Mouse (Mus musculus) hindbrain, embryonic 12.5 days (tissue): ENCODE results near the gene Avil. TPM values are rescaled to one million over a fixed set of nuclear protein-coding genes. Genes with fewer than 3 reads are reported as not detected.
"Not testable (repeated sequence)": the region's sequence is repeated elsewhere in the genome, so short reads cannot be mapped to it uniquely, and the experiment has no call there.

Experiments used
- ATAC-seq: fragments of 200-750 bp; cut with Nextera tagmentation; 2 replicates; pipeline ENCODE4 v1.8.0; 2017; ENCODE audit warnings: moderate TSS enrichment; ENCODE audit not compliant: low FRiP score
- H3K27ac ChIP-seq: fragments of 300-500 bp; sonication (generic); 2 replicates; pipeline ENCODE4 v1.5.1; 2016; ENCODE audit warnings: mild to moderate bottlenecking
- H3K27me3 ChIP-seq: fragments of 300-500 bp; sonication (generic); 2 replicates; pipeline ENCODE4 v1.6.1; 2016; ENCODE audit warnings: mild to moderate bottlenecking
- H3K36me3 ChIP-seq: fragments of 300-500 bp; sonication (generic); 2 replicates; pipeline ENCODE4 v1.6.1; 2016; ENCODE audit warnings: mild to moderate bottlenecking
- H3K4me1 ChIP-seq: fragments of 300-500 bp; sonication (generic); 2 replicates; pipeline ENCODE4 v1.6.1; 2016
- H3K4me2 ChIP-seq: fragments of 300-500 bp; sonication (generic); replicated peaks from 2 replicates; pipeline ENCODE4 v1.6.1; 2016; ENCODE audit warnings: mild to moderate bottlenecking
- H3K4me3 ChIP-seq: fragments of 300-500 bp; sonication (generic); 2 replicates; pipeline ENCODE4 v1.5.1; 2016; ENCODE audit warnings: mild to moderate bottlenecking
- H3K9ac ChIP-seq: fragments of 300-500 bp; sonication (generic); 2 replicates; pipeline ENCODE4 v1.6.1; 2016; ENCODE audit warnings: mild to moderate bottlenecking, moderate library complexity
- H3K9me3 ChIP-seq: fragments of 300-500 bp; sonication (generic); replicated peaks from 2 replicates; pipeline ENCODE4 v1.6.1; 2016; ENCODE audit warnings: mild to moderate bottlenecking
- WGBS: fragments of 180-500 bp; shearing (Covaris S2); methylation state at CpG from one replicate; pipeline ENCODE4 v1.1.7; 2016; 5-methylcytosine and 5-hydroxymethylcytosine counted together
- polyA plus RNA-seq: library from polyadenylated mRNA; unstranded; fragments of >200 nt; fragmentation: Nextera tagmentation; extraction: Ambion mirVana; gene quantifications from 2 replicates; pipeline ENCODE4 v1.2.1, GENCODE M21; 2016

Gene Avil
- polyA plus RNA-seq, 1 experiment from 2014 or later: 1.6 TPM

GRCm38 (mm10) chr10:127058161-127058560, 57.7 kb downstream of the Avil start:
- 2% methylated on average over 9 of the region's 9 CpGs for WGBS
- Histone ChIP-seq H3K36me3 (peaks cover 36% of the 10 kb centered on the region), H3K4me1 (peaks cover 37% of the 10 kb centered on the region), H3K27me3 (0 out of 2 replicates have a peak, but pooled peaks cover 6% of the 10 kb centered on the region), H3K9me3 (no peaks in the 10 kb centered on the region), H3K4me2 (peak overlapping the region; percentile 94), H3K9ac (peak overlapping the region; percentile 99), H3K27ac (0 out of 2 replicates have a peak overlapping the region, but pooled peaks have one; percentile 97), H3K4me3 (peak overlapping the region; percentile 94)
- 0 out of 2 replicates have a peak, but pooled peaks have one; percentile 3 for ATAC-seq

- peaks cover 37% of the 10 kb centered on the region for H3K4me1 ChIP-seq
- H3K4me2 ChIP-seq: peak overlapping the region; percentile 94
- H3K4me3 ChIP-seq: peak overlapping the region; percentile 94
- WGBS: 6% methylated on average over 8 of the region's 8 CpGs
- H3K27me3 ChIP-seq: 0 out of 2 replicates have a peak, but pooled peaks cover 6% of the 10 kb centered on the region
- H3K9me3 ChIP-seq: no peaks in the 10 kb centered on the region
- ATAC-seq: no peak
- peak overlapping the region; percentile 97 for H3K27ac ChIP-seq
- H3K9ac ChIP-seq: peak overlapping the region; percentile 99
- H3K36me3 ChIP-seq: peaks cover 31% of the 10 kb centered on the region
These were observed 58.2 kb downstream of the Avil start for GRCm38 (mm10) chr10:127058708-127059107.

- Histone ChIP-seq H3K9me3 (no peaks in the 10 kb centered on the region), H3K4me3 (peak overlapping the region; percentile 94), H3K4me2 (peak overlapping the region; percentile 94), H3K36me3 (peaks cover 29% of the 10 kb centered on the region), H3K4me1 (peaks cover 37% of the 10 kb centered on the region), H3K27ac (peak overlapping the region; percentile 97), H3K9ac (peak overlapping the region; percentile 99), H3K27me3 (0 out of 2 replicates have a peak, but pooled peaks cover 6% of the 10 kb centered on the region)
- WGBS: under 1% methylated on average over 47 of the region's 92 CpGs
- no peak for ATAC-seq
These were observed 58.9 kb downstream of the Avil start for GRCm38 (mm10) chr10:127059174-127059967.

- H3K9me3 ChIP-seq: no peaks in the 10 kb centered on the region
- H3K9ac ChIP-seq: peak within 1 kb of the TSS; percentile 99
- H3K4me3 ChIP-seq: peak within 1 kb of the TSS; percentile 94
- peaks cover 27% of the 10 kb centered on the region for H3K36me3 ChIP-seq
- H3K27ac ChIP-seq: peak within 1 kb of the TSS; percentile 97
- H3K4me2 ChIP-seq: peak within 1 kb of the TSS; percentile 94
- peak; percentile 30 for ATAC-seq
- H3K27me3 ChIP-seq: 0 out of 2 replicates have a peak, but pooled peaks cover 6% of the 10 kb centered on the region
- peaks cover 46% of the 10 kb centered on the region for H3K4me1 ChIP-seq
- WGBS: under 1% methylated on average over 54 of the region's 72 CpGs
These were observed 59.7 kb downstream of the Avil start, which contains the start of gene March9 for GRCm38 (mm10) chr10:127059968-127060916. March9 (minus strand) TSS chr10:127060184.

- Histone ChIP-seq H3K36me3 (peaks cover 28% of the 10 kb centered on the region), H3K4me2 (peak overlapping the region; percentile 94), H3K4me1 (peaks cover 48% of the 10 kb centered on the region), H3K27me3 (0 out of 2 replicates have a peak, but pooled peaks cover 6% of the 10 kb centered on the region), H3K9me3 (no peaks in the 10 kb centered on the region), H3K9ac (peak overlapping the region; percentile 99), H3K4me3 (peak overlapping the region; percentile 94), H3K27ac (peak overlapping the region; percentile 97)
- WGBS: 39% methylated on average over 5 of the region's 5 CpGs
- ATAC-seq: no peak
These were observed 60.6 kb downstream of the Avil start for GRCm38 (mm10) chr10:127061085-127061484.

- Histone ChIP-seq H3K27ac (peak overlapping the region; percentile 97), H3K36me3 (peaks cover 28% of the 10 kb centered on the region), H3K4me1 (peaks cover 47% of the 10 kb centered on the region), H3K27me3 (0 out of 2 replicates have a peak, but pooled peaks cover 4% of the 10 kb centered on the region), H3K9me3 (no peaks in the 10 kb centered on the region), H3K9ac (no peak overlapping the region), H3K4me3 (peak overlapping the region; percentile 94; the same call in 1 of the 2 replicates), H3K4me2 (peak overlapping the region; percentile 94)
- 73% methylated on average over 2 of the region's 2 CpGs for WGBS
- no peak for ATAC-seq
These were observed 61.0 kb downstream of the Avil start for GRCm38 (mm10) chr10:127061513-127061912.

- H3K36me3 ChIP-seq: peaks cover 30% of the 10 kb centered on the region
- H3K27ac ChIP-seq, H3K9ac ChIP-seq, H3K4me2 ChIP-seq, H3K27me3 ChIP-seq, ATAC-seq, H3K4me3 ChIP-seq, H3K9me3 ChIP-seq: not testable (repeated sequence)
- H3K4me1 ChIP-seq: peaks cover 51% of the 10 kb centered on the region
- WGBS: 89% methylated on average over 4 of the region's 4 CpGs
These were observed 61.6 kb downstream of the Avil start for GRCm38 (mm10) chr10:127062101-127062500.

- no peak for ATAC-seq
- peaks cover 30% of the 10 kb centered on the region for H3K36me3 ChIP-seq
- H3K9ac ChIP-seq: no peak overlapping the region
- H3K9me3 ChIP-seq: no peaks in the 10 kb centered on the region
- 81% methylated on average over 5 of the region's 5 CpGs for WGBS
- H3K27me3 ChIP-seq: 0 out of 2 replicates have a peak, but pooled peaks cover 4% of the 10 kb centered on the region
- no peak overlapping the region for H3K4me3 ChIP-seq
- peak overlapping the region; percentile 72; the same call in 1 of the 2 replicates for H3K27ac ChIP-seq
- no peak overlapping the region for H3K4me2 ChIP-seq
- peaks cover 51% of the 10 kb centered on the region for H3K4me1 ChIP-seq
These were observed 62.0 kb downstream of the Avil start for GRCm38 (mm10) chr10:127062503-127062902.

GRCm38 (mm10) chr10:127063239-127063872, 62.8 kb downstream of the Avil start, which contains the start of gene Cdk4:
Cdk4 (plus strand) TSS chr10:127063534.
- H3K4me2 ChIP-seq: peak within 1 kb of the TSS; percentile 86
- WGBS: under 1% methylated on average over 45 of the region's 46 CpGs
- peak within 1 kb of the TSS; percentile 95 for H3K9ac ChIP-seq

GRCm38 (mm10) chr10:127063913-127064870, 63.7 kb downstream of the Avil start:
- Histone ChIP-seq H3K4me1 (peaks cover 52% of the 10 kb centered on the region), H3K9ac (peak overlapping the region; percentile 95), H3K4me3 (peak overlapping the region; percentile 85), H3K27ac (peak overlapping the region; percentile 87), H3K9me3 (no peaks in the 10 kb centered on the region), H3K4me2 (peak overlapping the region; percentile 86), H3K27me3 (0 out of 2 replicates have a peak, but pooled peaks cover under 1% of the 10 kb centered on the region), H3K36me3 (peaks cover 37% of the 10 kb centered on the region)
- ATAC-seq: no peak; the same call in 1 of the 2 replicates
- WGBS: 15% methylated on average over 37 of the region's 37 CpGs

More at GRCm38 (mm10) chr10:127063239-127063872, 62.8 kb downstream of the Avil start, which contains the start of gene Cdk4:
- Histone ChIP-seq H3K4me1 (peaks cover 51% of the 10 kb centered on the region), H3K27ac (peak within 1 kb of the TSS; percentile 87), H3K36me3 (peaks cover 36% of the 10 kb centered on the region), H3K4me3 (peak within 1 kb of the TSS; percentile 85), H3K27me3 (0 out of 2 replicates have a peak, but pooled peaks cover 4% of the 10 kb centered on the region), H3K9me3 (no peaks in the 10 kb centered on the region)
- peak; percentile 92 for ATAC-seq
